Mouse (Mus musculus) forebrain, embryonic 15.5 days (tissue): Measurements from ENCODE around the gene Zfp597. TPM values are rescaled to one million over a fixed set of nuclear protein-coding genes. Genes with fewer than 3 reads are reported as not detected.

ENCODE experiments used
- ATAC-seq: fragments of 200-750 bp; cut with Nextera tagmentation; replicated peaks from 2 replicates; pipeline ENCODE4 v1.8.0; 2017; ENCODE audit warnings: mild to moderate bottlenecking, moderate TSS enrichment, moderate library complexity
- H3K27ac ChIP-seq: fragments of 300-500 bp; sonication (generic); replicated peaks from 2 replicates; pipeline ENCODE4 v1.5.1; 2015; ENCODE audit warnings: mild to moderate bottlenecking, inconsistent platforms
- H3K27me3 ChIP-seq: fragments of 300-500 bp; sonication (generic); 2 replicates; pipeline ENCODE4 v1.6.1; 2015; ENCODE audit warnings: inconsistent platforms
- H3K36me3 ChIP-seq: fragments of 300-500 bp; sonication (generic); 2 replicates; pipeline ENCODE4 v1.6.1; 2015; ENCODE audit warnings: mild to moderate bottlenecking, inconsistent platforms
- H3K4me1 ChIP-seq: fragments of 300-500 bp; sonication (generic); 2 replicates; pipeline ENCODE4 v1.6.1; 2015; ENCODE audit warnings: inconsistent platforms
- H3K4me2 ChIP-seq: fragments of 300-500 bp; sonication (generic); replicated peaks from 2 replicates; pipeline ENCODE4 v1.6.1; 2015; ENCODE audit warnings: mild to moderate bottlenecking, inconsistent platforms
- H3K4me3 ChIP-seq: fragments of 300-500 bp; sonication (generic); 2 replicates; pipeline ENCODE4 v1.5.1; 2015; ENCODE audit warnings: mild to moderate bottlenecking, inconsistent platforms
- H3K9ac ChIP-seq: fragments of 300-500 bp; sonication (generic); replicated peaks from 2 replicates; pipeline ENCODE4 v1.6.1; 2015; ENCODE audit warnings: mild to moderate bottlenecking, inconsistent platforms
- H3K9me3 ChIP-seq: fragments of 300-500 bp; sonication (generic); 2 replicates; pipeline ENCODE4 v1.6.1; 2016; ENCODE audit warnings: inconsistent platforms
- WGBS: fragments of 180-500 bp; shearing (Covaris S2); methylation state at CpG from one replicate; pipeline ENCODE4 v1.1.7; 2015; ENCODE audit warnings: mixed read lengths; 5-methylcytosine and 5-hydroxymethylcytosine counted together
- polyA plus RNA-seq: library from polyadenylated mRNA; unstranded; fragments of >200 nt; fragmentation: Nextera tagmentation; extraction: Ambion mirVana; gene quantifications from 2 replicates; pipeline ENCODE4 v1.2.1, GENCODE M21; 2015

Gene Zfp597
- 11.7 and 12.8 TPM in 2 replicates for polyA plus RNA-seq

GRCm38 (mm10) chr16:3884201-3885064 is at the start of gene Zfp597, which contains the start of gene Gm20695:
Gene Zfp597, minus strand, starts transcription at chr16:3884561.
Gene Gm20695, plus strand, starts transcription at chr16:3884648.
- Histone ChIP-seq H3K36me3 (peaks cover 5% of the 10 kb centered on the region; the same call in 1 of the 2 replicates), H3K4me1 (peaks cover 23% of the 10 kb centered on the region), H3K4me3 (peak within 1 kb of the TSS; percentile 94), H3K4me2 (peak within 1 kb of the TSS; percentile 69), H3K9me3 (no peaks in the 10 kb centered on the region), H3K27me3 (no peaks in the 10 kb centered on the region), H3K9ac (peak within 1 kb of the TSS; percentile 94), H3K27ac (peak within 1 kb of the TSS; percentile 97)
- peak; percentile 99 for ATAC-seq
- under 1% methylated on average over 88 of the region's 88 CpGs for WGBS

- H3K27ac ChIP-seq: no peak overlapping the region
Observed at GRCm38 (mm10) chr16:3934091-3934490, 49.7 kb upstream of the Zfp597 start.

GRCm38 (mm10) chr16:3933536-3933935 is 49.2 kb upstream of the Zfp597 start:
- Histone ChIP-seq H3K9ac (no peak overlapping the region), H3K27ac (no peak overlapping the region), H3K9me3 (no peaks in the 10 kb centered on the region), H3K4me2 (no peak overlapping the region), H3K36me3 (peaks cover 83% of the 10 kb centered on the region), H3K4me3 (no peak overlapping the region), H3K4me1 (no peaks in the 10 kb centered on the region), H3K27me3 (no peaks in the 10 kb centered on the region)
- WGBS: 96% methylated on average over 6 of the region's 6 CpGs
- ATAC-seq: no peak

More at GRCm38 (mm10) chr16:3934091-3934490, 49.7 kb upstream of the Zfp597 start:
- no peak overlapping the region for H3K4me3 ChIP-seq
- H3K4me1 ChIP-seq: no peaks in the 10 kb centered on the region
- 98% methylated on average over 1 of the region's 1 CpGs for WGBS
- H3K9me3 ChIP-seq: no peaks in the 10 kb centered on the region
- H3K9ac ChIP-seq: no peak overlapping the region
- no peaks in the 10 kb centered on the region for H3K27me3 ChIP-seq
- H3K36me3 ChIP-seq: peaks cover 82% of the 10 kb centered on the region
- no peak overlapping the region for H3K4me2 ChIP-seq
- ATAC-seq: no peak

GRCm38 (mm10) chr16:3929151-3929550 is 44.8 kb upstream of the Zfp597 start:
- Histone ChIP-seq H3K9me3 (no peaks in the 10 kb centered on the region), H3K9ac (no peak overlapping the region), H3K27ac (no peak overlapping the region), H3K27me3 (no peaks in the 10 kb centered on the region), H3K4me1 (no peaks in the 10 kb centered on the region), H3K4me2 (no peak overlapping the region), H3K4me3 (no peak overlapping the region), H3K36me3 (peaks cover 68% of the 10 kb centered on the region)
- ATAC-seq: no peak
- WGBS: 84% methylated on average over 7 of the region's 7 CpGs

- Histone ChIP-seq H3K27ac (no peak overlapping the region), H3K9ac (no peak overlapping the region), H3K9me3 (no peaks in the 10 kb centered on the region), H3K36me3 (peaks cover 68% of the 10 kb centered on the region), H3K4me1 (no peaks in the 10 kb centered on the region), H3K4me2 (no peak overlapping the region), H3K4me3 (no peak overlapping the region), H3K27me3 (no peaks in the 10 kb centered on the region)
- ATAC-seq: no peak
- 83% methylated on average over 1 of the region's 1 CpGs for WGBS
Observed at GRCm38 (mm10) chr16:3928582-3928981, 44.2 kb upstream of the Zfp597 start.

GRCm38 (mm10) chr16:3923966-3924365 is 39.6 kb upstream of the Zfp597 start:
- 90% methylated on average over 4 of the region's 4 CpGs for WGBS
- Histone ChIP-seq H3K36me3 (peaks cover 68% of the 10 kb centered on the region), H3K9ac (no peak overlapping the region), H3K27me3 (no peaks in the 10 kb centered on the region), H3K4me1 (no peaks in the 10 kb centered on the region), H3K4me2 (no peak overlapping the region), H3K27ac (no peak overlapping the region), H3K9me3 (no peaks in the 10 kb centered on the region), H3K4me3 (no peak overlapping the region)
- no peak for ATAC-seq

- no peak overlapping the region for H3K4me3 ChIP-seq
- no peak overlapping the region for H3K4me2 ChIP-seq
- H3K27ac ChIP-seq: no peak overlapping the region
- WGBS: 95% methylated on average over 3 of the region's 3 CpGs
- no peaks in the 10 kb centered on the region for H3K9me3 ChIP-seq
- no peak overlapping the region for H3K9ac ChIP-seq
- peaks cover 66% of the 10 kb centered on the region for H3K36me3 ChIP-seq
- H3K27me3 ChIP-seq: no peaks in the 10 kb centered on the region
- ATAC-seq: no peak
- H3K4me1 ChIP-seq: no peaks in the 10 kb centered on the region
Observed at GRCm38 (mm10) chr16:3923515-3923914, 39.2 kb upstream of the Zfp597 start.

- peaks cover 68% of the 10 kb centered on the region for H3K36me3 ChIP-seq
- no peak overlapping the region for H3K4me2 ChIP-seq
- no peaks in the 10 kb centered on the region for H3K4me1 ChIP-seq
- H3K27me3 ChIP-seq: no peaks in the 10 kb centered on the region
- H3K27ac ChIP-seq: no peak overlapping the region
- WGBS: 90% methylated on average over 2 of the region's 2 CpGs
- no peak for ATAC-seq
- no peak overlapping the region for H3K9ac ChIP-seq
- H3K9me3 ChIP-seq: no peaks in the 10 kb centered on the region
- H3K4me3 ChIP-seq: no peak overlapping the region
Observed at GRCm38 (mm10) chr16:3920756-3921155, 36.4 kb upstream of the Zfp597 start.

GRCm38 (mm10) chr16:3909118-3909517 is 24.8 kb upstream of the Zfp597 start:
- Histone ChIP-seq H3K9ac (peak overlapping the region; percentile 74), H3K4me3 (peak overlapping the region; percentile 70), H3K9me3 (no peaks in the 10 kb centered on the region), H3K4me2 (peak overlapping the region; percentile 52), H3K4me1 (peaks cover 20% of the 10 kb centered on the region), H3K27me3 (no peaks in the 10 kb centered on the region), H3K27ac (peak overlapping the region; percentile 79), H3K36me3 (peaks cover 36% of the 10 kb centered on the region)
- WGBS: 7% methylated on average over 20 of the region's 20 CpGs
- ATAC-seq: no peak

GRCm38 (mm10) chr16:3908537-3909111 is 24.3 kb upstream of the Zfp597 start, which contains the start of the genes 1700037C18Rik and Cluap1:
Gene 1700037C18Rik, minus strand, starts transcription at chr16:3908689.
Gene Cluap1, plus strand, starts transcription at chr16:3908801.
- Histone ChIP-seq H3K9me3 (no peaks in the 10 kb centered on the region), H3K9ac (peak within 1 kb of the TSS; percentile 74), H3K4me2 (peak within 1 kb of the TSS; percentile 52), H3K27ac (peak within 1 kb of the TSS; percentile 79), H3K4me1 (peaks cover 20% of the 10 kb centered on the region), H3K36me3 (peaks cover 37% of the 10 kb centered on the region), H3K4me3 (peak within 1 kb of the TSS; percentile 70), H3K27me3 (no peaks in the 10 kb centered on the region)
- peak; percentile 96 for ATAC-seq
- WGBS: under 1% methylated on average over 33 of the region's 33 CpGs

GRCm38 (mm10) chr16:3907471-3907870 is 23.1 kb upstream of the Zfp597 start:
- Histone ChIP-seq H3K4me1 (peaks cover 20% of the 10 kb centered on the region), H3K27me3 (no peaks in the 10 kb centered on the region), H3K4me3 (peak overlapping the region; percentile 70), H3K27ac (no peak overlapping the region), H3K9me3 (no peaks in the 10 kb centered on the region), H3K9ac (no peak overlapping the region), H3K36me3 (peaks cover 36% of the 10 kb centered on the region), H3K4me2 (no peak overlapping the region)
- ATAC-seq: 0 out of 2 replicates have a peak, but pooled peaks have one; percentile 8
- WGBS: 68% methylated on average over 2 of the region's 2 CpGs

GRCm38 (mm10) chr16:3896553-3896952 is 12.2 kb upstream of the Zfp597 start:
- WGBS: 92% methylated on average over 1 of the region's 1 CpGs
- no peaks in the 10 kb centered on the region for H3K27me3 ChIP-seq
- H3K4me2 ChIP-seq: no peak overlapping the region
- H3K36me3 ChIP-seq: peaks cover 51% of the 10 kb centered on the region
- no peak for ATAC-seq
- no peaks in the 10 kb centered on the region for H3K4me1 ChIP-seq
- H3K9ac ChIP-seq: no peak overlapping the region
- H3K9me3 ChIP-seq: no peaks in the 10 kb centered on the region
- no peak overlapping the region for H3K27ac ChIP-seq
- no peak overlapping the region for H3K4me3 ChIP-seq
